Mouse (Mus musculus): ENCODE measurements around the gene Fkbp15. TPM values are rescaled to one million over a fixed set of nuclear protein-coding genes. Genes with fewer than 3 reads are reported as not detected.

Fkbp15 gene
- polyA plus RNA-seq, 1 experiment: 21.6 TPM

- Histone ChIP-seq H3K4me3 (ENCODE audit: low read depth, low read length) (no peak overlapping the region), H3K4me1 (ENCODE audit: control insufficient read depth, insufficient read depth, insufficient read length, low read length) (peaks cover 19% of the 10 kb centered on the region), H3K36me3 (ENCODE audit: control insufficient read depth, insufficient read depth, low read length) (peaks cover 15% of the 10 kb centered on the region), H3K27me3 (ENCODE audit: control insufficient read depth, insufficient read depth, low read length) (no peaks in the 10 kb centered on the region), H3K27ac (ENCODE audit: insufficient read depth, low read depth, low read length) (peak overlapping the region; percentile 28; the same call in 1 of the 2 replicates)
- 38% methylated on average over 1 of the region's 1 CpGs for WGBS
- TF ChIP-seq CTCF (IDR thresholded peaks at IDR 0.05; ENCODE audit: extremely low read depth, insufficient read length, insufficient replicate concordance, low read depth, low read length): no peak
- no peak for TF ChIP-seq POLR2A (IDR thresholded peaks at IDR 0.05; ENCODE audit: low read depth, low read length)
Measured at GRCm38 (mm10) chr4:62384159-62384558, 23.8 kb upstream of the Fkbp15 start.

GRCm38 (mm10) chr4:62383752-62384151 lies 23.4 kb upstream of the Fkbp15 start:
- H3K27ac ChIP-seq (ENCODE audit: insufficient read depth, low read depth, low read length): no peak overlapping the region
- WGBS: 31% methylated on average over 7 of the region's 7 CpGs
- TF ChIP-seq POLR2A (IDR thresholded peaks at IDR 0.05; ENCODE audit: low read depth, low read length): no peak
- TF ChIP-seq CTCF (IDR thresholded peaks at IDR 0.05; ENCODE audit: extremely low read depth, insufficient read length, insufficient replicate concordance, low read depth, low read length): no peak

GRCm38 (mm10) chr4:62383207-62383606 lies 22.9 kb upstream of the Fkbp15 start:
- TF ChIP-seq POLR2A (IDR thresholded peaks at IDR 0.05; ENCODE audit: low read depth, low read length) (no peak), CTCF (IDR thresholded peaks at IDR 0.05; ENCODE audit: extremely low read depth, insufficient read length, insufficient replicate concordance, low read depth, low read length) (no peak)
- Histone ChIP-seq H3K27me3 (ENCODE audit: control insufficient read depth, insufficient read depth, low read length) (no peaks in the 10 kb centered on the region), H3K4me3 (ENCODE audit: low read depth, low read length) (no peak overlapping the region), H3K27ac (ENCODE audit: insufficient read depth, low read depth, low read length) (no peak overlapping the region), H3K4me1 (ENCODE audit: control insufficient read depth, insufficient read depth, insufficient read length, low read length) (peaks cover 20% of the 10 kb centered on the region), H3K36me3 (ENCODE audit: control insufficient read depth, insufficient read depth, low read length) (peaks cover 11% of the 10 kb centered on the region)
- WGBS: 36% methylated on average over 6 of the region's 6 CpGs

More at GRCm38 (mm10) chr4:62383752-62384151, 23.4 kb upstream of the Fkbp15 start:
- Histone ChIP-seq H3K4me1 (ENCODE audit: control insufficient read depth, insufficient read depth, insufficient read length, low read length) (peaks cover 21% of the 10 kb centered on the region), H3K27me3 (ENCODE audit: control insufficient read depth, insufficient read depth, low read length) (no peaks in the 10 kb centered on the region), H3K4me3 (ENCODE audit: low read depth, low read length) (no peak overlapping the region), H3K36me3 (ENCODE audit: control insufficient read depth, insufficient read depth, low read length) (peaks cover 15% of the 10 kb centered on the region)

GRCm38 (mm10) chr4:62379724-62380381 lies 19.5 kb upstream of the Fkbp15 start:
- no peak overlapping the region for H3K4me3 ChIP-seq (ENCODE audit: low read depth, low read length)
- 29% methylated on average over 9 of the region's 9 CpGs for WGBS
- TF ChIP-seq CTCF (IDR thresholded peaks at IDR 0.05; ENCODE audit: extremely low read depth, insufficient read length, insufficient replicate concordance, low read depth, low read length): no peak
- peak overlapping the region; percentile 73 for H3K27ac ChIP-seq (ENCODE audit: insufficient read depth, low read depth, low read length)
- H3K36me3 ChIP-seq (ENCODE audit: control insufficient read depth, insufficient read depth, low read length): no peaks in the 10 kb centered on the region
- peaks cover 22% of the 10 kb centered on the region for H3K4me1 ChIP-seq (ENCODE audit: control insufficient read depth, insufficient read depth, insufficient read length, low read length)
- H3K27me3 ChIP-seq (ENCODE audit: control insufficient read depth, insufficient read depth, low read length): no peaks in the 10 kb centered on the region

GRCm38 (mm10) chr4:62376123-62376522 lies 15.8 kb upstream of the Fkbp15 start:
- H3K27ac ChIP-seq (ENCODE audit: insufficient read depth, low read depth, low read length): no peak overlapping the region
- TF ChIP-seq CTCF (IDR thresholded peaks at IDR 0.05; ENCODE audit: extremely low read depth, insufficient read length, insufficient replicate concordance, low read depth, low read length): no peak
- no peak for TF ChIP-seq POLR2A (IDR thresholded peaks at IDR 0.05; ENCODE audit: low read depth, low read length)
- peaks cover 29% of the 10 kb centered on the region for H3K4me1 ChIP-seq (ENCODE audit: control insufficient read depth, insufficient read depth, insufficient read length, low read length)
- no peaks in the 10 kb centered on the region for H3K27me3 ChIP-seq (ENCODE audit: control insufficient read depth, insufficient read depth, low read length)
- no peak overlapping the region for H3K4me3 ChIP-seq (ENCODE audit: low read depth, low read length)
- no peaks in the 10 kb centered on the region for H3K36me3 ChIP-seq (ENCODE audit: control insufficient read depth, insufficient read depth, low read length)
- WGBS: 88% methylated on average over 2 of the region's 2 CpGs

GRCm38 (mm10) chr4:62374342-62374741 lies 14.0 kb upstream of the Fkbp15 start:
- H3K27me3 ChIP-seq (ENCODE audit: control insufficient read depth, insufficient read depth, low read length): no peaks in the 10 kb centered on the region
- H3K36me3 ChIP-seq (ENCODE audit: control insufficient read depth, insufficient read depth, low read length): no peaks in the 10 kb centered on the region
- no peak overlapping the region for H3K4me3 ChIP-seq (ENCODE audit: low read depth, low read length)
- peaks cover 25% of the 10 kb centered on the region; the same call in 1 of the 2 replicates for H3K4me1 ChIP-seq (ENCODE audit: control insufficient read depth, insufficient read depth, insufficient read length, low read length)
- 31% methylated on average over 4 of the region's 4 CpGs for WGBS
- no peak overlapping the region for H3K27ac ChIP-seq (ENCODE audit: insufficient read depth, low read depth, low read length)
- no peak for TF ChIP-seq POLR2A (IDR thresholded peaks at IDR 0.05; ENCODE audit: low read depth, low read length)
- no peak for TF ChIP-seq CTCF (IDR thresholded peaks at IDR 0.05; ENCODE audit: extremely low read depth, insufficient read length, insufficient replicate concordance, low read depth, low read length)

- TF ChIP-seq POLR2A (IDR thresholded peaks at IDR 0.05; ENCODE audit: low read depth, low read length) (no peak), CTCF (IDR thresholded peaks at IDR 0.05; ENCODE audit: extremely low read depth, insufficient read length, insufficient replicate concordance, low read depth, low read length) (no peak)
Measured at GRCm38 (mm10) chr4:62373668-62374067, 13.3 kb upstream of the Fkbp15 start.

More at GRCm38 (mm10) chr4:62373668-62374067, 13.3 kb upstream of the Fkbp15 start:
- H3K27ac ChIP-seq (ENCODE audit: insufficient read depth, low read depth, low read length): peak overlapping the region; percentile 29; the same call in 1 of the 2 replicates
- no peaks in the 10 kb centered on the region for H3K36me3 ChIP-seq (ENCODE audit: control insufficient read depth, insufficient read depth, low read length)
- no peaks in the 10 kb centered on the region for H3K27me3 ChIP-seq (ENCODE audit: control insufficient read depth, insufficient read depth, low read length)
- H3K4me1 ChIP-seq (ENCODE audit: control insufficient read depth, insufficient read depth, insufficient read length, low read length): peaks cover 22% of the 10 kb centered on the region; the same call in 1 of the 2 replicates
- 17% methylated on average over 7 of the region's 7 CpGs for WGBS
- H3K4me3 ChIP-seq (ENCODE audit: low read depth, low read length): no peak overlapping the region

Measured in small intestine, adult 2 months (tissue).